Mouse (Mus musculus) bone marrow macrophage, adult 2 months (primary cell): ENCODE measurements around the gene Slc6a20b.

ENCODE experiments used
- CTCF ChIP-seq: IDR thresholded peaks from 2 replicates; pipeline ENCODE4 v1.5.1; 2012; ENCODE audit warnings: low read depth, mild to moderate bottlenecking, low read length, moderate library complexity
- POLR2A ChIP-seq: IDR thresholded peaks from 2 replicates; pipeline ENCODE4 v1.6.1; 2012; ENCODE audit warnings: mild to moderate bottlenecking, low read depth, low read length, borderline replicate concordance

DNA sequence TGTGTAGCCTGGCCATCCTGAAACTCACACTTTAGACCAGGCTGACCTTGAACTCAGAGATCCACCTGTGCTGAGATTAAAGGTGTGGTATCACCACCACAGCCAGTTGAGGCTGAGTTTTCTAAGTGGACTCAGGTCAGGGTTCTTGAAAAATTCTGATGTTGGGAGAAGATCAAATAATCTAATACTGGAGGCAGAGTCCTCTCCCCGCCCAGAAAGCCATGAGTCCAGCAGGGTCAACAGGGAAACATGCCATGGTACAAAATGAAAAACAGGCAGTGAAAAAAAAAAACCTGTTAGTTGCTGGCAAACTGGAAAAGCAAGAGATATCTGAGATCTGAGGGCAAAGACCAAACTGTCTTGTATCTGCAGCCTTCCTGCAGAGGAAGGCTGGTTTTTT is 7.7 kb upstream of the Slc6a20b start:
- TF ChIP-seq CTCF (no peak), POLR2A (no peak)
